12 mouse cellular contexts compared by ENCODE assay signal in genomic region chr8:39950178-39950896, GRCm38 (mm10).
A peak's percentile ranks its signal among the peaks of the same experiment; 100 is the strongest.
DNase-seq lines count a peak whose midpoint lies in the region; ATAC-seq and TF ChIP-seq lines count a peak whose summit lies in the region.
"Had no signal": no experiment of that assay in that cellular context is flagged by ENCODE, and none has a peak within 500 bp of the region (broad histone marks: within the 10 kb centered on the region; RNA-seq: fewer than 3 reads in every experiment).

No protein-coding gene starts in this region.

- no peak overlapping the region for H3K9ac ChIP-seq in hindbrain, embryonic 15.5 days
- no peak overlapping the region for H3K9ac ChIP-seq in intestine, embryonic 16.5 days (ENCODE audit: low read depth, low read length)
- H3K9ac ChIP-seq: limb, embryonic 12.5 days; lung, embryonic 15.5 days had no signal

- 63% methylated on average over 6 of the region's 6 CpGs for WGBS in hindbrain, embryonic 15.5 days
- 71% methylated on average over 6 of the region's 6 CpGs for WGBS in limb, embryonic 10.5 days
- 59% methylated on average over 6 of the region's 6 CpGs for WGBS in intestine, embryonic 16.5 days

- no peaks in the 10 kb centered on the region for H3K4me1 ChIP-seq in hindbrain, embryonic 15.5 days (replicated peaks)
- peaks cover 10% of the 10 kb centered on the region for H3K4me1 ChIP-seq in limb, embryonic 10.5 days
- H3K4me1 ChIP-seq in intestine, embryonic 16.5 days (ENCODE audit: control insufficient read depth, insufficient read depth, low read length): no peaks in the 10 kb centered on the region
- H3K4me1 ChIP-seq: lung, embryonic 15.5 days had no signal

- H3K27ac ChIP-seq in hindbrain, embryonic 15.5 days (replicated peaks): no peak overlapping the region
- no peak overlapping the region for H3K27ac ChIP-seq in limb, embryonic 10.5 days
- no peak overlapping the region for H3K27ac ChIP-seq in intestine, embryonic 16.5 days (ENCODE audit: low read length)
- H3K27ac ChIP-seq: heart, adult 2 months; kidney, postnatal 0 days; limb, embryonic 12.5 days; lung, embryonic 15.5 days had no signal

- no peaks in the 10 kb centered on the region for H3K27me3 ChIP-seq in hindbrain, embryonic 15.5 days
- no peaks in the 10 kb centered on the region for H3K27me3 ChIP-seq in limb, embryonic 10.5 days (ENCODE audit: low read depth, poor library complexity, severe bottlenecking)
- no peaks in the 10 kb centered on the region for H3K27me3 ChIP-seq in intestine, embryonic 16.5 days (replicated peaks; ENCODE audit: control insufficient read depth, insufficient read depth, low read length)
- H3K27me3 ChIP-seq: limb, embryonic 12.5 days; lung, embryonic 15.5 days had no signal

- H3K36me3 ChIP-seq in hindbrain, embryonic 15.5 days: no peaks in the 10 kb centered on the region
- no peaks in the 10 kb centered on the region for H3K36me3 ChIP-seq in limb, embryonic 10.5 days
- no peaks in the 10 kb centered on the region for H3K36me3 ChIP-seq in intestine, embryonic 16.5 days (ENCODE audit: control insufficient read depth, insufficient read depth, low read length)
- H3K36me3 ChIP-seq: limb, embryonic 12.5 days; lung, embryonic 15.5 days had no signal

- no peak overlapping the region for H3K4me3 ChIP-seq in hindbrain, embryonic 15.5 days
- no peak overlapping the region for H3K4me3 ChIP-seq in limb, embryonic 10.5 days
- H3K4me3 ChIP-seq in intestine, embryonic 16.5 days (ENCODE audit: low read length): no peak overlapping the region
- H3K4me3 ChIP-seq: heart, adult 2 months; limb, embryonic 12.5 days; lung, embryonic 15.5 days had no signal

- no peak overlapping the region for H3K4me2 ChIP-seq in hindbrain, embryonic 15.5 days
- no peak overlapping the region for H3K4me2 ChIP-seq in intestine, embryonic 16.5 days (ENCODE audit: low read depth, low read length)
- H3K4me2 ChIP-seq: limb, embryonic 12.5 days; lung, embryonic 15.5 days had no signal

- no peak for TF ChIP-seq POLR2A in brain, embryonic 14.5 days (IDR thresholded peaks at IDR 0.05; ENCODE audit: borderline replicate concordance, extremely low read depth, insufficient read depth, insufficient read length, poor library complexity, severe bottlenecking)

- no peaks in the 10 kb centered on the region for H3K9me3 ChIP-seq in hindbrain, embryonic 15.5 days
- no peaks in the 10 kb centered on the region for H3K9me3 ChIP-seq in limb, embryonic 10.5 days (replicated peaks)
- no peaks in the 10 kb centered on the region for H3K9me3 ChIP-seq in intestine, embryonic 16.5 days (ENCODE audit: control insufficient read depth, low read length)
- H3K9me3 ChIP-seq: limb, embryonic 12.5 days; lung, embryonic 15.5 days had no signal

- TF ChIP-seq CTCF in brain, embryonic 14.5 days (IDR thresholded peaks at IDR 0.05; ENCODE audit: borderline replicate concordance, extremely low read depth, insufficient read depth, insufficient read length): no peak

- DNase-seq in brain, adult 2 months (ENCODE audit: low read depth, low spot score): peak; percentile 44
- peak; percentile 87 for DNase-seq in brain, embryonic 14.5 days (ENCODE audit: low read depth)
- DNase-seq in limb, embryonic 10.5 days (ENCODE audit: low spot score): peak; percentile 36
- DNase-seq in lung, postnatal 25 days (ENCODE audit: low spot score): no peak
- DNase-seq in right cerebral cortex, postnatal 36 days (ENCODE audit: low spot score in 2 of 2): no peak
- DNase-seq: heart, adult 2 months; thymus, postnatal 36 days had no signal

- ATAC-seq in hindbrain, embryonic 15.5 days (ENCODE audit: low FRiP score, low read depth): peak; percentile 89
- no peak for ATAC-seq in intestine, embryonic 16.5 days

Comparison
In these comparisons a context has a peak if more than half of its experiments do, and no peak if none do; other contexts are left out.
1. DNase-seq: peak in brain, adult 2 months (single experiment), brain, embryonic 14.5 days (single experiment) and limb, embryonic 10.5 days (single experiment); none in lung, postnatal 25 days (single experiment) and right cerebral cortex, postnatal 36 days (0 of 2).